Mouse (Mus musculus): ENCODE data around the gene Adgrl2. TPM values are rescaled to one million over a fixed set of nuclear protein-coding genes. Genes with fewer than 3 reads are reported as not detected.

Adgrl2 gene
- total and polyA plus RNA-seq, 3 experiments = not detected

GRCm38 (mm10) chr3:148947805-148948405, 42.5 kb downstream of the Adgrl2 start:
- H3K9ac ChIP-seq (ENCODE audit: control insufficient read depth, low read depth, low read length, poor library complexity, severe bottlenecking) = no peak overlapping the region
- no peaks in the 10 kb centered on the region for H3K9me3 ChIP-seq (replicated peaks; ENCODE audit: insufficient read depth, low read length)
- no peaks in the 10 kb centered on the region for H3K36me3 ChIP-seq (ENCODE audit: control insufficient read depth in 1 of 2, insufficient read depth in 2 of 2, low read length in 2 of 2)
- H3K27ac ChIP-seq (ENCODE audit: control insufficient read depth, low read depth, low read length) = no peak overlapping the region
- H3K4me1 ChIP-seq (ENCODE audit: control insufficient read depth in 1 of 2, insufficient read depth in 2 of 2, low read length in 2 of 2) = no peaks in the 10 kb centered on the region
- no peaks in the 10 kb centered on the region for H3K27me3 ChIP-seq (ENCODE audit: control insufficient read depth in 1 of 2, insufficient read depth in 2 of 2, low read length in 2 of 2)
- no peak for DNase-seq (ENCODE audit: low read depth, low spot score)
- H3K4me3 ChIP-seq (ENCODE audit: control insufficient read depth in 1 of 2, insufficient read depth in 1 of 2, low read depth in 2 of 2, low read length in 2 of 2) = no peak overlapping the region
- TF ChIP-seq USF2 (IDR thresholded peaks at IDR 0.05; ENCODE audit: borderline replicate concordance in 1 of 2, insufficient read depth in 1 of 2, low read depth in 1 of 2, low read length in 2 of 2) (no peak), BHLHE40 (IDR thresholded peaks at IDR 0.05; ENCODE audit: borderline replicate concordance, low read depth, low read length) (no peak), ETS1 (IDR thresholded peaks at IDR 0.05; ENCODE audit: low read depth, low read length) (no peak), E2F4 (IDR thresholded peaks at IDR 0.05; ENCODE audit: borderline replicate concordance, low read depth, low read length) (no peak), MAZ (IDR thresholded peaks at IDR 0.05; ENCODE audit: low read depth, low read length) (no peak)
- no peaks in the 10 kb centered on the region for H3K79me2 ChIP-seq (ENCODE audit: control insufficient read depth, insufficient read depth, low read length, poor library complexity)

GRCm38 (mm10) chr3:148947266-148947665, 43.1 kb downstream of the Adgrl2 start:
- Histone ChIP-seq H3K27me3 (ENCODE audit: control insufficient read depth in 1 of 2, insufficient read depth in 2 of 2, low read length in 2 of 2) (no peaks in the 10 kb centered on the region), H3K36me3 (ENCODE audit: control insufficient read depth in 1 of 2, insufficient read depth in 2 of 2, low read length in 2 of 2) (no peaks in the 10 kb centered on the region)
- TF ChIP-seq POLR2AphosphoS2 (IDR thresholded peaks at IDR 0.05; ENCODE audit: low read length) = no peak
- no peak for TF ChIP-seq USF2 (IDR thresholded peaks at IDR 0.05; ENCODE audit: borderline replicate concordance in 1 of 2, insufficient read depth in 1 of 2, low read depth in 1 of 2, low read length in 2 of 2)

GRCm38 (mm10) chr3:148945534-148945933, 44.8 kb downstream of the Adgrl2 start:
- Histone ChIP-seq H3K9ac (ENCODE audit: control insufficient read depth, low read depth, low read length, poor library complexity, severe bottlenecking) (no peak overlapping the region), H3K4me3 (ENCODE audit: control insufficient read depth in 1 of 2, insufficient read depth in 1 of 2, low read depth in 2 of 2, low read length in 2 of 2) (no peak overlapping the region), H3K79me2 (ENCODE audit: control insufficient read depth, insufficient read depth, low read length, poor library complexity) (no peaks in the 10 kb centered on the region), H3K36me3 (ENCODE audit: control insufficient read depth in 1 of 2, insufficient read depth in 2 of 2, low read length in 2 of 2) (no peaks in the 10 kb centered on the region), H3K4me1 (ENCODE audit: control insufficient read depth in 1 of 2, insufficient read depth in 2 of 2, low read length in 2 of 2) (no peaks in the 10 kb centered on the region), H3K27me3 (ENCODE audit: control insufficient read depth in 1 of 2, insufficient read depth in 2 of 2, low read length in 2 of 2) (no peaks in the 10 kb centered on the region), H3K9me3 (replicated peaks; ENCODE audit: insufficient read depth, low read length) (no peaks in the 10 kb centered on the region), H3K27ac (ENCODE audit: control insufficient read depth, low read depth, low read length) (no peak overlapping the region)
- no peak for DNase-seq (ENCODE audit: low read depth, low spot score)
- no peak for TF ChIP-seq BHLHE40 (IDR thresholded peaks at IDR 0.05; ENCODE audit: borderline replicate concordance, low read depth, low read length)
- no peak for TF ChIP-seq POLR2AphosphoS2 (IDR thresholded peaks at IDR 0.05; ENCODE audit: low read length)
- no peak for TF ChIP-seq MAFK (IDR thresholded peaks at IDR 0.05; ENCODE audit: borderline replicate concordance, low read depth, low read length)
- no peak for TF ChIP-seq MAZ (IDR thresholded peaks at IDR 0.05; ENCODE audit: low read depth, low read length)
- no peak for TF ChIP-seq MEF2A (IDR thresholded peaks at IDR 0.05; ENCODE audit: extremely low read depth, insufficient replicate concordance, low read depth, low read length, poor library complexity, severe bottlenecking)
- no peak for TF ChIP-seq TBP (IDR thresholded peaks at IDR 0.05; ENCODE audit: low read depth, low read length)
- no peak for TF ChIP-seq GABPA (IDR thresholded peaks at IDR 0.05; ENCODE audit: low read depth, low read length)
- TF ChIP-seq NELFE (IDR thresholded peaks at IDR 0.05; ENCODE audit: low read depth, low read length) = no peak
- TF ChIP-seq EP300 (IDR thresholded peaks at IDR 0.05; ENCODE audit: low read depth in 1 of 2, low read length in 2 of 2) = no peak
- TF ChIP-seq TAL1 (IDR thresholded peaks at IDR 0.05; ENCODE audit: low read length) = no peak

More at GRCm38 (mm10) chr3:148947266-148947665, 43.1 kb downstream of the Adgrl2 start:
- H3K9ac ChIP-seq (ENCODE audit: control insufficient read depth, low read depth, low read length, poor library complexity, severe bottlenecking) = no peak overlapping the region
- no peak for DNase-seq (ENCODE audit: low read depth, low spot score)
- H3K79me2 ChIP-seq (ENCODE audit: control insufficient read depth, insufficient read depth, low read length, poor library complexity) = no peaks in the 10 kb centered on the region
- no peaks in the 10 kb centered on the region for H3K4me1 ChIP-seq (ENCODE audit: control insufficient read depth in 1 of 2, insufficient read depth in 2 of 2, low read length in 2 of 2)
- H3K4me3 ChIP-seq (ENCODE audit: control insufficient read depth in 1 of 2, insufficient read depth in 1 of 2, low read depth in 2 of 2, low read length in 2 of 2) = no peak overlapping the region
- H3K9me3 ChIP-seq (replicated peaks; ENCODE audit: insufficient read depth, low read length) = no peaks in the 10 kb centered on the region
- no peak overlapping the region for H3K27ac ChIP-seq (ENCODE audit: control insufficient read depth, low read depth, low read length)

Measured in MEL (cell line).